Mouse (Mus musculus): ENCODE results near the gene Dip2b.

- no peak for TF ChIP-seq POLR2AphosphoS2 (IDR thresholded peaks at IDR 0.05; ENCODE audit: insufficient read length, low read depth)
- TF ChIP-seq TCF3 (IDR thresholded peaks at IDR 0.05; ENCODE audit: insufficient read length, low read depth): no peak
- TF ChIP-seq TCF12 (IDR thresholded peaks at IDR 0.05; ENCODE audit: insufficient read depth, poor library complexity, severe bottlenecking): no peak
- no peak for TF ChIP-seq USF1 (IDR thresholded peaks at IDR 0.05; ENCODE audit: low read depth)
- no peak for TF ChIP-seq POLR2A (IDR thresholded peaks at IDR 0.05; ENCODE audit: insufficient read length, low read depth)
- TF ChIP-seq MYOD1 (IDR thresholded peaks at IDR 0.05; ENCODE audit: control insufficient read depth in 1 of 3, insufficient read length in 2 of 3, low read depth in 2 of 3): no peak
- no peak for TF ChIP-seq MAX (IDR thresholded peaks at IDR 0.05; ENCODE audit: low read depth)
- TF ChIP-seq E2F4 (IDR thresholded peaks at IDR 0.05; ENCODE audit: insufficient read depth): no peak
- no peak for TF ChIP-seq CEBPB (IDR thresholded peaks at IDR 0.05; ENCODE audit: insufficient read depth, poor library complexity, severe bottlenecking)
- no peak for TF ChIP-seq SRF (IDR thresholded peaks at IDR 0.05; ENCODE audit: control insufficient read depth, insufficient read length, low read depth)
- no peak for TF ChIP-seq MYOG (IDR thresholded peaks at IDR 0.05; ENCODE audit: control insufficient read depth in 1 of 3, insufficient read depth in 1 of 3, insufficient read length in 2 of 3, low read depth in 2 of 3)
- TF ChIP-seq REST (IDR thresholded peaks at IDR 0.05; ENCODE audit: insufficient read depth, insufficient read length): no peak
Measured at GRCm38 (mm10) chr15:100119225-100119788, 80.8 kb downstream of the Dip2b start.

Measured in myocyte (in vitro differentiated cells).